Mouse (Mus musculus): ENCODE results near the gene Acot3.
"Not testable (repeated sequence)": the region's sequence is repeated elsewhere in the genome, so short reads cannot be mapped to it uniquely, and the experiment has no call there.

DNA sequence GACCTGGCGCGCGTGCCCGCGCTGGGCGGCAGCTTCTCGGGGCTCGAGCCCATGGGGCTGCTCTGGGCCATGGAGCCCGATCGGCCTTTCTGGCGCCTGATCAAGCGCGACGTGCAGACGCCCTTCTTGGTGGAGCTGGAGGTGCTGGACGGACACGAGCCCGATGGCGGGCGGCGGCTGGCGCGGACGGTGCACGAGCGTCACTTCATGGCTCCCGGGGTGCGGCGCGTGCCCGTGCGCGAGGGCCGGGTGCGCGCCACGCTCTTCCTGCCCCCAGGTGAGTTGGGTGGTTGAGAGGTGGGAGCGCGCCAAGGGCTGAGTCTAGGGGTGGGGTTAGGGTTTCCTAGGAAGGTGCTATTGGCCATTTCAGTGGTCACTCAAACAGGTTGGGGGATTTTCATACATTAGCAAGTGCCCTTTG is 13.2 kb upstream of the Acot3 start, which contains the start of gene Gm49366:
- TF ChIP-seq CTCF (IDR thresholded peaks at IDR 0.05; ENCODE audit: control insufficient read depth, insufficient read depth, low read length); POLR2A (IDR thresholded peaks at IDR 0.05; ENCODE audit: borderline replicate concordance, control insufficient read depth, low read depth, low read length): not testable (repeated sequence)

Measured in bone marrow, adult 2 months (tissue).